Mouse (Mus musculus) kidney, adult 2 months (tissue): ENCODE data around the gene Rnf141.

Experiments used
- CTCF ChIP-seq: fragments of 200-500 bp; conservative IDR thresholded peaks from 2 replicates; pipeline ENCODE4 v1.5.1; 2011; ENCODE audit warnings: low read depth, mild to moderate bottlenecking, control low read depth, low read length, moderate library complexity, mixed read lengths; ENCODE audit not compliant: insufficient read depth, insufficient read length
- POLR2A ChIP-seq: fragments of 200-500 bp; IDR thresholded peaks from one replicate; pipeline ENCODE4 v1.6.1; 2011; ENCODE audit warnings: low read depth, low read length, control low read depth

GRCm38 (mm10) chr7:110876965-110877364 lies 32.7 kb upstream of the Rnf141 start:
- no peak for TF ChIP-seq POLR2A
- TF ChIP-seq CTCF, result no peak
